Mouse (Mus musculus) CH12.LX (cell line): ENCODE data around the gene Pde1c. TPM values are rescaled to one million over a fixed set of nuclear protein-coding genes. Genes with fewer than 3 reads are reported as not detected.

ENCODE experiments used
- DNase-seq: peaks from one replicate; pipeline ENCODE4 v3.0.0-alpha.2; 2013; ENCODE audit errors: extremely low read depth
- H3K27ac ChIP-seq: 2 replicates; pipeline ENCODE4 v1.5.1; 2012; ENCODE audit warnings: low read depth, mild to moderate bottlenecking, control low read depth, moderate library complexity; ENCODE audit not compliant: insufficient read depth
- H3K27me3 ChIP-seq: replicated peaks from 2 replicates; pipeline ENCODE3; 2012; ENCODE audit warnings: inconsistent platforms
- H3K36me3 ChIP-seq, 2 experiments: replicated peaks in 1 of 2; 2 replicates each; pipeline versions ENCODE3 to v1.6.1; 2012; ENCODE audit warnings: inconsistent platforms in 1 of 2, low read length in 1 of 2, mild to moderate bottlenecking in 1 of 2, mixed read lengths in 1 of 2, moderate library complexity in 1 of 2; ENCODE audit not compliant: control insufficient read depth in 1 of 2, insufficient read depth in 1 of 2
- H3K4me1 ChIP-seq, 2 experiments: 2 replicates each; pipeline ENCODE4 v1.6.1; 2012; ENCODE audit warnings: inconsistent platforms in 1 of 2, moderate library complexity in 1 of 2; ENCODE audit not compliant: insufficient read depth in 2 of 2, control insufficient read depth in 1 of 2
- H3K4me2 ChIP-seq: 2 replicates; pipeline ENCODE4 v1.6.1; 2012; ENCODE audit warnings: low read depth, mild to moderate bottlenecking, control low read depth; ENCODE audit not compliant: poor library complexity, insufficient read depth, severe bottlenecking
- H3K4me3 ChIP-seq, 3 experiments: fragments of 150-350 bp in 1 of 3; sonication (generic) in 1 of 3; replicated peaks in 1 of 3; 2 replicates each; pipeline versions ENCODE3 to v1.5.1; 2011 to 2012; ENCODE audit warnings: low read depth in 2 of 3, low read length in 2 of 3, mild to moderate bottlenecking in 2 of 3, moderate library complexity in 2 of 3, control low read depth in 1 of 3, improper control_type of control experiment in 1 of 3, inconsistent platforms in 1 of 3, mixed read lengths in 1 of 3; ENCODE audit not compliant: poor library complexity in 1 of 3
- H3K79me2 ChIP-seq: replicated peaks from 2 replicates; pipeline ENCODE4 v1.6.1; 2012; ENCODE audit warnings: mild to moderate bottlenecking, moderate library complexity; ENCODE audit not compliant: control insufficient read depth, poor library complexity, insufficient read depth, severe bottlenecking; ENCODE audit errors: extremely low read depth
- H3K9ac ChIP-seq: 2 replicates; pipeline ENCODE4 v1.6.1; 2012; ENCODE audit warnings: low read depth, mild to moderate bottlenecking, control low read depth, moderate library complexity; ENCODE audit not compliant: insufficient read depth
- H3K9me3 ChIP-seq: replicated peaks from 2 replicates; pipeline ENCODE3; 2012; ENCODE audit warnings: low read length, inconsistent platforms, mixed read lengths
- BHLHE40 ChIP-seq: IDR thresholded peaks from 2 replicates; pipeline ENCODE4 v1.6.1; 2011; ENCODE audit warnings: mild to moderate bottlenecking, low read depth, low read length, improper control_type of control experiment
- CHD2 ChIP-seq: IDR thresholded peaks from 2 replicates; pipeline ENCODE4 v1.6.1; 2011; ENCODE audit warnings: low read length, improper control_type of control experiment
- ELF1 ChIP-seq: IDR thresholded peaks from 2 replicates; pipeline ENCODE4 v1.6.1; 2014; ENCODE audit warnings: low read depth, mild to moderate bottlenecking, inconsistent platforms, low read length, improper control_type of control experiment
- IRF4 ChIP-seq: IDR thresholded peaks from 2 replicates; pipeline ENCODE4 v1.6.1; 2014; ENCODE audit warnings: low read depth, mild to moderate bottlenecking, inconsistent platforms, low read length, improper control_type of control experiment
- MEF2A ChIP-seq: IDR thresholded peaks from 2 replicates; pipeline ENCODE4 v1.6.1; 2014; ENCODE audit warnings: low read depth, mild to moderate bottlenecking, inconsistent platforms, low read length, improper control_type of control experiment, borderline replicate concordance
- MYC ChIP-seq: IDR thresholded peaks from 2 replicates; pipeline ENCODE4 v1.6.1; 2011; ENCODE audit warnings: low read depth, mild to moderate bottlenecking, improper control_type of control experiment, low read length
- NELFE ChIP-seq: IDR thresholded peaks from 2 replicates; pipeline ENCODE4 v1.6.1; 2011; ENCODE audit warnings: low read depth, low read length, improper control_type of control experiment
- NRF1 ChIP-seq: IDR thresholded peaks from 2 replicates; pipeline ENCODE4 v1.6.1; 2014; ENCODE audit warnings: low read depth, mild to moderate bottlenecking, inconsistent platforms, low read length, improper control_type of control experiment, moderate library complexity
- POLR2A ChIP-seq: IDR thresholded peaks from 2 replicates; pipeline ENCODE4 v1.6.1; 2011; ENCODE audit warnings: low read depth, mild to moderate bottlenecking, improper control_type of control experiment, low read length
- POLR2AphosphoS2 ChIP-seq: IDR thresholded peaks from 2 replicates; pipeline ENCODE4 v1.6.1; 2011; ENCODE audit warnings: low read depth, low read length, improper control_type of control experiment
- RAD21 ChIP-seq: IDR thresholded peaks from 2 replicates; pipeline ENCODE4 v1.6.1; 2011; ENCODE audit warnings: low read depth, mild to moderate bottlenecking, low read length, improper control_type of control experiment, moderate library complexity
- SIN3A ChIP-seq: IDR thresholded peaks from 2 replicates; pipeline ENCODE4 v1.6.1; 2012; ENCODE audit warnings: low read length, improper control_type of control experiment, inconsistent platforms
- TBP ChIP-seq: conservative IDR thresholded peaks from 2 replicates; pipeline ENCODE4 v1.6.1; 2011; ENCODE audit warnings: low read depth, low read length, improper control_type of control experiment
- TCF12 ChIP-seq: IDR thresholded peaks from 2 replicates; pipeline ENCODE4 v1.6.1; 2014; ENCODE audit warnings: low read depth, mild to moderate bottlenecking, inconsistent platforms, low read length, improper control_type of control experiment
- UBTF ChIP-seq: IDR thresholded peaks from 2 replicates; pipeline ENCODE4 v1.6.1; 2012; ENCODE audit warnings: low read depth, mild to moderate bottlenecking, inconsistent platforms, low read length, improper control_type of control experiment, moderate library complexity
- USF2 ChIP-seq: conservative IDR thresholded peaks from 2 replicates; pipeline ENCODE4 v1.6.1; 2011; ENCODE audit warnings: low read depth, low read length, improper control_type of control experiment
- ZKSCAN1 ChIP-seq: IDR thresholded peaks from 2 replicates; pipeline ENCODE4 v1.6.1; 2012; ENCODE audit warnings: low read depth, inconsistent platforms, low read length, improper control_type of control experiment, borderline replicate concordance
- ZMIZ1 ChIP-seq: IDR thresholded peaks from 2 replicates; pipeline ENCODE4 v1.6.1; 2012; ENCODE audit warnings: low read depth, mild to moderate bottlenecking, inconsistent platforms, low read length, improper control_type of control experiment
- dilution Hi-C: fragments of 300-500 bp; cut with MboI; formaldehyde crosslinking; loops from 2 replicates; pipeline ENCODE4 v1.14.3; 2020; ENCODE audit warnings: low sequenced_read_pairs; ENCODE audit not compliant: extremely low pct_unique_long_range_greater_than_20kb, extremely low pct_ligation_motif_present
- in situ Hi-C: fragments of 300-500 bp; cut with MboI; formaldehyde crosslinking; loops from 3 replicates; pipeline ENCODE4 v1.14.3; 2019; ENCODE audit warnings: low sequenced_read_pairs, low pct_ligation_motif_present, low pct_unique_long_range_greater_than_20kb, mixed read lengths
- polyA plus RNA-seq: library from polyadenylated mRNA; unstranded; fragments of >175 nt; gene quantifications from 2 replicates; pipeline ENCODE4 v1.2.1, GENCODE M21; 2012; ENCODE audit warnings: low read depth; ENCODE audit not compliant: insufficient read length
- total RNA-seq, 2 experiments: library from RNA; depleted of rRNA; stranded (reverse); fragments of 300-350 nt in 1 of 2; fragments of >200 nt in 1 of 2; gene quantifications; 2 replicates each; pipeline ENCODE4 v1.2.3; 2012 to 2014

Gene Pde1c
- total and polyA plus RNA-seq, 3 experiments = 2.3 to 3.8 (median 2.4) TPM

DNA sequence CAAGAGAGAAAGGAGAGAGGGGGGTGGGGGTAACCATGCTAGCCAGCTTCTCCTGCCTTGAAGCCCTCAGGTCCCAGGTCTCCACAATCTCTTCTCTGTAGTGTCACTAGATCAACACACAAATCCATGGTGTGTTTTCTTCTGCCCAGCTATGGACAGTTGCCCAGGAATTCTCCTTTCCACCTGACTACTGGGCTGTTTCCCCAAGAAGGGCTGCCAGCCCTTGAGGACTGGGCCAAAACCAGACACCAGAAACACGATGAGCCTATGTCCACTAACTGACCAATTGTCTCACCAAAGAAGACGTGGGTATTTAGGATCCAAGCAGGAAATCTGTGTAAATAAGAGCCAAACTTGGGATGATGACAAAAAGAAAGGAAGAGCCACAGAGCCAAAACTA lies 36.6 kb downstream of the Pde1c start:
- dilution Hi-C loops = no loop called here
- H3K4me2 ChIP-seq = no peak overlapping the region
- H3K27me3 ChIP-seq = no peaks in the 10 kb centered on the region
- no peaks in the 10 kb centered on the region for H3K79me2 ChIP-seq
- no peak overlapping the region for H3K27ac ChIP-seq
- no peak overlapping the region for H3K9ac ChIP-seq
- no peaks in the 10 kb centered on the region for H3K4me1 ChIP-seq
- no peaks in the 10 kb centered on the region for H3K36me3 ChIP-seq
- no peak overlapping the region for H3K4me3 ChIP-seq
- no peak for DNase-seq
- in situ Hi-C loops = no loop called here
- TF ChIP-seq RAD21 (no peak), TBP (no peak), IRF4 (no peak), MEF2A (no peak), NELFE (no peak), USF2 (no peak), ELF1 (no peak), ZKSCAN1 (no peak), TCF12 (no peak), BHLHE40 (no peak), POLR2A (no peak), MYC (no peak), CHD2 (no peak), SIN3A (no peak), POLR2AphosphoS2 (no peak), ZMIZ1 (no peak), UBTF (no peak), NRF1 (no peak)
- TF ChIP-seq, all 38 proteins: peak for 0
- H3K9me3 ChIP-seq = no peaks in the 10 kb centered on the region

DNA sequence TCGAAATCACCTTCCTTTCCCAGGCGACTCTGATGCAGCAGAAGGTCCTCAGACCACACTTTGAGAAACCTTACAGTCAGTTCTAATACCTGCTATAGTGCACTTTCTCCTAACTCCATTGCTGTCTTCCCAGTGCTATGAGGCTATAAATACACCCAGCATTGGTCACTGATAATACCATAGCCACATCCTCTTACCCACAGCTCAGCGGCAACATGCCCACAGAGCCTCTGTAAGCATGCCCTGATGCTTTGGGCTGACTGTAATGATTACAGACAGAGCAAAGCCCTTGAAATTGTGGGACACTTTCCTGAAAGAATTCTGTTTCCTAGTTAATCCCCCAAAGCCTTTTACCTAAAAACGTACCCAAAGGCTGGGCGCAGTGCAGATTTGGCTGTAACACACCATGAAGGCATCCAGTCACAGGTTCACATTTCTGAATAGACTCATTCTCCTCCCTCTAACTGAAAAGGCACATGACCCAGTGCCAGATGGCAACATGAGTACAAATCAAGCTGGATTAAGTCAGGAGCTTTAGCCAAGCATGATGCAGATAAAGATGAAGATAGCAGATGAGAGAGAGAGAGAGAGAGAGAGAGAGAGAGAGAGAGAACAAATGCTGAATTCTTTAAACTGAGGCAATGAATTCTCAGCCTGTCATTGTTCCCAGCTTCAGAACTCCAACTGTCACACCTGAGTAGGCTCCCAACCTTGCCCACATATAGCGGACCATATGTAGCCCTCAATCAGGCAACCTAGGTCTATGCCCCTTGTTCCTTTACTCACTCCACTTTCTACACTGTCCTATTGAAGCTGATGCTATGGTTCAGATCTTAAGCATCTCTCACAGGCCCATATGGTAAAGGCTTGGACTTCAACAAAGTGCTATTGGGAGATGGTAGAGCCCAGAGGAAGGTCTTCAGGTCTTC lies 44.7 kb downstream of the Pde1c start:
- Histone ChIP-seq H3K4me1 (no peaks in the 10 kb centered on the region), H3K4me3 (no peak overlapping the region), H3K27ac (no peak overlapping the region), H3K27me3 (no peaks in the 10 kb centered on the region), H3K79me2 (no peaks in the 10 kb centered on the region), H3K4me2 (no peak overlapping the region), H3K9ac (no peak overlapping the region), H3K9me3 (no peaks in the 10 kb centered on the region), H3K36me3 (no peaks in the 10 kb centered on the region)
- in situ Hi-C loops (no loop called here), dilution Hi-C loops (no loop called here)
- DNase-seq = no peak
- TF ChIP-seq POLR2A = no peak
